Mouse (Mus musculus) hindbrain, embryonic 12.5 days (tissue): ENCODE results near the gene Mvb12b. TPM values are rescaled to one million over a fixed set of nuclear protein-coding genes. Genes with fewer than 3 reads are reported as not detected.

Source experiments
- ATAC-seq: fragments of 200-750 bp; cut with Nextera tagmentation; 2 replicates; pipeline ENCODE4 v1.8.0; 2017; ENCODE audit warnings: moderate TSS enrichment; ENCODE audit not compliant: low FRiP score
- H3K27ac ChIP-seq: fragments of 300-500 bp; sonication (generic); 2 replicates; pipeline ENCODE4 v1.5.1; 2016; ENCODE audit warnings: mild to moderate bottlenecking
- H3K27me3 ChIP-seq: fragments of 300-500 bp; sonication (generic); 2 replicates; pipeline ENCODE4 v1.6.1; 2016; ENCODE audit warnings: mild to moderate bottlenecking
- H3K36me3 ChIP-seq: fragments of 300-500 bp; sonication (generic); 2 replicates; pipeline ENCODE4 v1.6.1; 2016; ENCODE audit warnings: mild to moderate bottlenecking
- H3K4me1 ChIP-seq: fragments of 300-500 bp; sonication (generic); 2 replicates; pipeline ENCODE4 v1.6.1; 2016
- H3K4me2 ChIP-seq: fragments of 300-500 bp; sonication (generic); replicated peaks from 2 replicates; pipeline ENCODE4 v1.6.1; 2016; ENCODE audit warnings: mild to moderate bottlenecking
- H3K4me3 ChIP-seq: fragments of 300-500 bp; sonication (generic); 2 replicates; pipeline ENCODE4 v1.5.1; 2016; ENCODE audit warnings: mild to moderate bottlenecking
- H3K9ac ChIP-seq: fragments of 300-500 bp; sonication (generic); 2 replicates; pipeline ENCODE4 v1.6.1; 2016; ENCODE audit warnings: mild to moderate bottlenecking, moderate library complexity
- H3K9me3 ChIP-seq: fragments of 300-500 bp; sonication (generic); replicated peaks from 2 replicates; pipeline ENCODE4 v1.6.1; 2016; ENCODE audit warnings: mild to moderate bottlenecking
- WGBS: fragments of 180-500 bp; shearing (Covaris S2); methylation state at CpG from one replicate; pipeline ENCODE4 v1.1.7; 2016; 5-methylcytosine and 5-hydroxymethylcytosine counted together
- polyA plus RNA-seq: library from polyadenylated mRNA; unstranded; fragments of >200 nt; fragmentation: Nextera tagmentation; extraction: Ambion mirVana; gene quantifications from 2 replicates; pipeline ENCODE4 v1.2.1, GENCODE M21; 2016

Gene Mvb12b
- polyA plus RNA-seq, 1 experiment from 2014 or later, result 58.9 TPM

GRCm38 (mm10) chr2:33869689-33870343 lies 17.9 kb downstream of the Mvb12b start:
- no peak overlapping the region for H3K4me3 ChIP-seq
- H3K4me1 ChIP-seq, result peaks cover 31% of the 10 kb centered on the region
- H3K27me3 ChIP-seq, result no peaks in the 10 kb centered on the region
- WGBS, result 79% methylated on average over 10 of the region's 10 CpGs
- H3K36me3 ChIP-seq, result peaks cover 37% of the 10 kb centered on the region
- ATAC-seq, result no peak
- no peak overlapping the region for H3K9ac ChIP-seq
- 0 out of 2 replicates have a peak overlapping the region, but pooled peaks have one; percentile 45 for H3K27ac ChIP-seq
- H3K9me3 ChIP-seq, result no peaks in the 10 kb centered on the region
- H3K4me2 ChIP-seq, result no peak overlapping the region

DNA sequence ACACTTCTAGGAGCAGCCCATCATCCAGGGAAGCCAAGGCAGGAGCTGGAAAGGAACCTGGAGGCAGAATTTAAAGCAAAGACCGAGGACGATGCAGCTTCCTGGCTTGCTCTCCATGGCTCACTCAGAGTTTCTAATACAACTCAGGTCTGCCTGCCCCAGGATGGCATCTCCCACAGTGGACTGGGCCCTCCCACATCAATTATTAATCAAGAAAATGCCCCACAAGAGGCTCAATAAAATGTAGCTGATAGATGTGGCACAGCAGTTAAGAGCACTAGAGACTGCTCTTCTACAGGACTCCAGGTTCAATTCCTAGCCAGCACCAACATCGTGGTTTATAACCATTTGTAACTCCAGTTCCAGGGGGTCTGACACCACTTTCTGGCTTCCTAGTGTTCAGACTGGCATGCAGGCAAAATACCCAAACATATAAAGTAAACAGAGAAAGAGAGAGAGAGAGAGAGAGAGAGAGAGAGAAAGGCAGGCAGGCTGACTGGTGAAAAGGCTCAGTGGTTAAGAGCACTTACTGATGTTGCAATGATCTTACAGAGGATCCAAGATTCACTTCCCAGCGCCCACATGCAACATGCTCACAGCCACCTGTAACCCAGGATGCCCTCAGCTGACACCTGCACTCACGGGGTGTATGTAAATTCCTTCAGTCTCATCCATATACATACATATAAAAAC lies 18.6 kb downstream of the Mvb12b start:
- H3K27ac ChIP-seq, result no peak overlapping the region
- peaks cover 26% of the 10 kb centered on the region; the same call in 1 of the 2 replicates for H3K4me1 ChIP-seq
- H3K27me3 ChIP-seq, result no peaks in the 10 kb centered on the region
- peaks cover 37% of the 10 kb centered on the region for H3K36me3 ChIP-seq
- H3K4me2 ChIP-seq, result no peak overlapping the region
- 81% methylated on average over 5 of the region's 5 CpGs for WGBS
- H3K4me3 ChIP-seq, result no peak overlapping the region
- no peaks in the 10 kb centered on the region for H3K9me3 ChIP-seq
- H3K9ac ChIP-seq, result no peak overlapping the region
- ATAC-seq, result no peak

DNA sequence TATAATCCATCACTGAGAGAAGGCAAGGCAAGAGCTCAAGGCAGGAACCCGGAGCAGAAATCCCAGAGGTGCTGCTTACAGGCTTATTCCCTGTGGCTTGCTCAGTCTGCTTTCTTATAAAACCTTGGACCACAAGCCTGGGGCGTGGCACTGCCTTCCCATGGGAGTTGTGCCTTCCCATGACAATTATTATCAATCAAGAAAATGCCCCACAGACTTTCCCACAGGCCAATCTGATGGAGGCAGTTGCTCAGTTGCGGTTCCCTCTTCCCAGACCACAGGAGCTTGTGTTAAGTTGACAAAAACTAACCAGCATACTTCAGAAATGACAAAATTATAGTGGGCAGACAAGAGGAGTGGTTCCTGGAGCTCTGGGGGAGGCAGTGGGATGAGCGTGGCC lies 19.4 kb downstream of the Mvb12b start:
- H3K27ac ChIP-seq, result peak overlapping the region; percentile 30; the same call in 1 of the 2 replicates

DNA sequence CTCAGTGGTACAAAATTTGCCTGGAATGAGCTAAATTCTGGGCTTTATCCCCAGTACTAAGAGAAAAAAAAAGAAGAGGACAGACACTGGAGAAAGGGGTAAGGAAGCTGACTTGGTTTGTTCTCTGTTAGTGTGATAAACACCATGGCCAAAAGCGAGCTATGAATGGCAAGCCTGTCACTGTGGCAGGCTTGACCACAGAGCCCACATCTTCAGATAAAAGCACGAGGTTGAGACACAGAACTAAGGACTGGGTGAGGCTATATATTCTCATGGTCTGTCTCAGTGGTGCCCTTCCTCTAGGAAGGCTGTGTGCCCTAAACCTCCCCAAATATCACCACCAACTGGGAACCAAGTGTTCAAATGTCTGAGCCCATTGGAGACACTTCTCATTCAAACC lies 31.0 kb downstream of the Mvb12b start:
- peaks cover 3% of the 10 kb centered on the region; the same call in 1 of the 2 replicates for H3K36me3 ChIP-seq
- H3K4me2 ChIP-seq, result no peak overlapping the region
- peaks cover 13% of the 10 kb centered on the region for H3K4me1 ChIP-seq
- ATAC-seq, result no peak
- H3K9ac ChIP-seq, result no peak overlapping the region
- H3K27me3 ChIP-seq, result no peaks in the 10 kb centered on the region
- H3K9me3 ChIP-seq, result no peaks in the 10 kb centered on the region
- H3K27ac ChIP-seq, result no peak overlapping the region
- WGBS, result 69% methylated on average over 2 of the region's 2 CpGs
- H3K4me3 ChIP-seq, result no peak overlapping the region

More for the DNA sequence above, 19.4 kb downstream of the Mvb12b start:
- H3K9ac ChIP-seq, result no peak overlapping the region
- peaks cover 29% of the 10 kb centered on the region for H3K36me3 ChIP-seq
- peaks cover 25% of the 10 kb centered on the region; the same call in 1 of the 2 replicates for H3K4me1 ChIP-seq
- 78% methylated on average over 4 of the region's 4 CpGs for WGBS
- no peaks in the 10 kb centered on the region for H3K9me3 ChIP-seq
- H3K4me2 ChIP-seq, result no peak overlapping the region
- no peak overlapping the region for H3K4me3 ChIP-seq
- no peaks in the 10 kb centered on the region for H3K27me3 ChIP-seq
- ATAC-seq, result no peak

- H3K27ac ChIP-seq, result no peak overlapping the region
- no peak overlapping the region for H3K4me2 ChIP-seq
- H3K9ac ChIP-seq, result no peak overlapping the region
- ATAC-seq, result no peak; the same call in 1 of the 2 replicates
- H3K36me3 ChIP-seq, result peaks cover 12% of the 10 kb centered on the region
- H3K4me3 ChIP-seq, result no peak overlapping the region
- H3K9me3 ChIP-seq, result no peaks in the 10 kb centered on the region
- H3K27me3 ChIP-seq, result no peaks in the 10 kb centered on the region
- peaks cover 15% of the 10 kb centered on the region for H3K4me1 ChIP-seq
- WGBS, result 82% methylated on average over 11 of the region's 11 CpGs
These were observed 34.5 kb downstream of the Mvb12b start for GRCm38 (mm10) chr2:33853011-33853976.

DNA sequence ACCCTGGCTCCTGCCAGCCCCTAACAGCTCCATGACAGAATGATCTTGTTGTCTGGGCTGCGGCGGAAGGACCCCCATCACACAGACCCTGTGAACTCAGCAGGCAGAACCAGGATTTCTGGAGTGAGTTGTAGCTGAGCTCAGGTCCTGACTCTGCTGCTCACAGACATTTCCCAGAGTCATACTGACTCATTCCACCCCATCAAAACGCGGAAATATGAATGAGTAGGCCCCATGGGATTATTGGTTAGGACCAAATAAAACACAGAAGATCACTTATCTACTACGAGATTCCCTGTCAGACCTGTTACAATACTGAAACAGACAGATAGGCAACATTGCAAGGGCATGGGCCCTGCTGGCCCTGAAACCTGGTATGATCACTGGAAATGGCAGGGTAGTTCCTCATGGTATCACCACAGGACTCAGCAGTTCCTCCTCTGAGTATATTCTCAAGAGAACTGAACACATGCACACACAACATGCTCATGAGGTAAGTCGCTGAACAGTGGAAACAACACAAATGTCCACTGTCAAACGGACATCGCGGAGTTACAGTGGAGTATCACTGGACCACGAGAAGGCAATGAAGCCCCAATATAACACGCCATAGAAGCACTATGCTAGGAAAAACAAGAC lies 40.4 kb downstream of the Mvb12b start:
- H3K27me3 ChIP-seq, result no peaks in the 10 kb centered on the region
- 78% methylated on average over 11 of the region's 11 CpGs for WGBS
- H3K4me1 ChIP-seq, result peaks cover 24% of the 10 kb centered on the region
- no peak overlapping the region for H3K9ac ChIP-seq
- peaks cover 13% of the 10 kb centered on the region for H3K36me3 ChIP-seq
- no peak overlapping the region for H3K4me2 ChIP-seq
- H3K9me3 ChIP-seq, result no peaks in the 10 kb centered on the region
- H3K4me3 ChIP-seq, result no peak overlapping the region
- ATAC-seq, result no peak
- peak overlapping the region; percentile 55; the same call in 1 of the 2 replicates for H3K27ac ChIP-seq

- Histone ChIP-seq H3K27ac (peak overlapping the region; percentile 55; the same call in 1 of the 2 replicates), H3K9me3 (no peaks in the 10 kb centered on the region), H3K4me1 (peaks cover 25% of the 10 kb centered on the region), H3K9ac (no peak overlapping the region), H3K4me2 (no peak overlapping the region), H3K4me3 (no peak overlapping the region), H3K27me3 (no peaks in the 10 kb centered on the region), H3K36me3 (peaks cover 13% of the 10 kb centered on the region)
- ATAC-seq, result no peak
- 61% methylated on average over 4 of the region's 4 CpGs for WGBS
These were observed 41.1 kb downstream of the Mvb12b start for GRCm38 (mm10) chr2:33846635-33847034.

GRCm38 (mm10) chr2:33843642-33844041 lies 44.1 kb downstream of the Mvb12b start:
- 62% methylated on average over 2 of the region's 2 CpGs for WGBS
- H3K27me3 ChIP-seq, result no peaks in the 10 kb centered on the region
- H3K36me3 ChIP-seq, result peaks cover 4% of the 10 kb centered on the region
- no peak overlapping the region for H3K9ac ChIP-seq
- no peak for ATAC-seq
- no peaks in the 10 kb centered on the region for H3K9me3 ChIP-seq
- peak overlapping the region; percentile 55 for H3K27ac ChIP-seq
- no peak overlapping the region for H3K4me3 ChIP-seq
- no peak overlapping the region for H3K4me2 ChIP-seq
- H3K4me1 ChIP-seq, result peaks cover 47% of the 10 kb centered on the region

DNA sequence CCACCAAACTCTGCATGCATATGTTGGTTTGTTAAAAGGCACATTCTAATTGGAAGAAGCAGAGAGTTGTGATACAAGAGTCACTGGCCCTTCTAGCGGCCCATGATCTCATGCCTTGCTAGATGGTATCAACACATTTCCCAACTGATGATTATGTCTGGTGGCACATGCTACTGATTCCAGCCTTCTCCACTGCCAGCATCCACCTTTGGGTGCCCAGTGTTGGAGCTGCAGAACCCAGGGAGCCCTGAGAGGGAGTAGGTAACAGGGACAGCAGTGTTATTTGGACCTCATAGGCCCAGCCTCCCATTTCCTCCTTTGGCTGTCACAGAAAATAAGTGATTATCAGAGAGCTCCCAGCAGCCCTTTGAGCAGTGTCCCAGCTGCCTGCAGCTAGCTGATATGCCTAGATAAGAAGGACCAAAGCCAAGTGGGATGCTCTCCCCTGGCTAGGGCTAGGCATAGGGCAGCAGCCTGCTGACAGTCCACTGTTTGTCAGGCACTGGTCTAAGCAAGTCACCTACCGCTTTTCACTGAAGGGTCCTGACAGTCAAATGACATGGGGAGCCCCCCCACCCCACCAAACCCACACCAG lies 44.7 kb downstream of the Mvb12b start:
- ATAC-seq, result no peak
- Histone ChIP-seq H3K4me3 (no peak overlapping the region), H3K9me3 (no peaks in the 10 kb centered on the region), H3K27ac (peak overlapping the region; percentile 4; the same call in 1 of the 2 replicates), H3K9ac (no peak overlapping the region), H3K4me2 (no peak overlapping the region), H3K4me1 (peaks cover 49% of the 10 kb centered on the region), H3K27me3 (no peaks in the 10 kb centered on the region), H3K36me3 (peaks cover 4% of the 10 kb centered on the region)
- 90% methylated on average over 2 of the region's 2 CpGs for WGBS

- Histone ChIP-seq H3K4me1 (peaks cover 53% of the 10 kb centered on the region), H3K36me3 (peaks cover 4% of the 10 kb centered on the region), H3K27me3 (no peaks in the 10 kb centered on the region), H3K4me3 (no peak overlapping the region), H3K9me3 (no peaks in the 10 kb centered on the region), H3K9ac (no peak overlapping the region), H3K4me2 (no peak overlapping the region), H3K27ac (no peak overlapping the region)
- 84% methylated on average over 4 of the region's 4 CpGs for WGBS
- ATAC-seq, result no peak
These were observed 45.8 kb downstream of the Mvb12b start for GRCm38 (mm10) chr2:33841980-33842379.

DNA sequence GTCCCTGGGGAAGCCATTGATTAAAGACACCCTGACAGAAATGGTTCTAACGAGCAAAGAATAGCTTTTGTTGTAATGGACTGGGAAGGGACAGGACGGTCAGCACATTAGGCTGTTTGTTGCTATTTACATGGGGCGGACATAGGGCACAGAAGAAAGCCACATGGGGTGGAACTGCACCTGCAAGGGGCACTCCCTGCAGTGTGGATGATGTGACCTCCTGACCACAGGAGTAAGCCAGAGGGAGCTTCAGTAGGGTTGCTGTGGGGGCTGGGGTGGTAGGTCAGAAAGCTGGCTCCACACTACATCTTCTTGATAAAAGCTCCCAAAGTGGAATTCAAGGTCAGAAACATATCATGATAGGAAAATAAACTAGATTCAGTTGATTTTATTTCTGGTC lies 47.3 kb downstream of the Mvb12b start:
- Histone ChIP-seq H3K9me3 (no peaks in the 10 kb centered on the region), H3K27me3 (no peaks in the 10 kb centered on the region), H3K4me1 (peaks cover 55% of the 10 kb centered on the region), H3K4me2 (no peak overlapping the region), H3K36me3 (peaks cover 2% of the 10 kb centered on the region), H3K4me3 (no peak overlapping the region), H3K27ac (peak overlapping the region; percentile 30; the same call in 1 of the 2 replicates), H3K9ac (no peak overlapping the region)
- WGBS, result 47% methylated on average over 3 of the region's 3 CpGs
- no peak for ATAC-seq
